Mouse (Mus musculus) neural tube, embryonic 14.5 days (tissue): ENCODE results near the gene Cd28. TPM values are rescaled to one million over a fixed set of nuclear protein-coding genes. Genes with fewer than 3 reads are reported as not detected.

Source experiments
- ATAC-seq: fragments of 200-750 bp; cut with Nextera tagmentation; 2 replicates; pipeline ENCODE4 v1.8.0; 2017; ENCODE audit warnings: low read depth, mild to moderate bottlenecking, moderate TSS enrichment, moderate library complexity
- H3K27ac ChIP-seq: fragments of 300-500 bp; sonication (generic); 2 replicates; pipeline ENCODE4 v1.5.1; 2014; ENCODE audit warnings: low read depth, mild to moderate bottlenecking, control low read depth, low read length, moderate library complexity, mixed read lengths
- H3K27me3 ChIP-seq: fragments of 300-500 bp; sonication (generic); 2 replicates; pipeline ENCODE4 v1.6.1; 2014; ENCODE audit warnings: low read length; ENCODE audit not compliant: control insufficient read depth, insufficient read depth
- H3K36me3 ChIP-seq: fragments of 300-500 bp; sonication (generic); 2 replicates; pipeline ENCODE4 v1.6.1; 2014; ENCODE audit warnings: low read length, mixed read lengths; ENCODE audit not compliant: control insufficient read depth, insufficient read depth
- H3K4me1 ChIP-seq: fragments of 300-500 bp; sonication (generic); 2 replicates; pipeline ENCODE4 v1.6.1; 2014; ENCODE audit warnings: low read length; ENCODE audit not compliant: control insufficient read depth, insufficient read depth
- H3K4me2 ChIP-seq: fragments of 300-500 bp; sonication (generic); 2 replicates; pipeline ENCODE4 v1.6.1; 2014; ENCODE audit warnings: mild to moderate bottlenecking, low read depth, low read length, control low read depth
- H3K4me3 ChIP-seq: fragments of 300-500 bp; sonication (generic); 2 replicates; pipeline ENCODE4 v1.5.1; 2014; ENCODE audit warnings: low read depth, low read length, control low read depth, mixed read lengths
- H3K9ac ChIP-seq: fragments of 300-500 bp; sonication (generic); replicated peaks from 2 replicates; pipeline ENCODE4 v1.6.1; 2014; ENCODE audit warnings: low read depth, mild to moderate bottlenecking, control low read depth, low read length, mixed read lengths
- H3K9me3 ChIP-seq: fragments of 300-500 bp; sonication (generic); 2 replicates; pipeline ENCODE4 v1.6.1; 2016; ENCODE audit warnings: low read length; ENCODE audit not compliant: control insufficient read depth
- WGBS: fragments of 180-500 bp; shearing (Covaris S2); extraction: QIAGEN DNeasy Blood & Tissue Kit; methylation state at CpG from one replicate; pipeline ENCODE4 v1.1.7; 2014; 5-methylcytosine and 5-hydroxymethylcytosine counted together
- polyA plus RNA-seq: library from polyadenylated mRNA; unstranded; fragments of >200 nt; fragmentation: Nextera tagmentation; extraction: Ambion mirVana; gene quantifications from 2 replicates; pipeline ENCODE4 v1.2.1, GENCODE M21; 2014

Gene Cd28
- polyA plus RNA-seq, 1 experiment from 2014 or later: 0.04 TPM

GRCm38 (mm10) chr1:60776166-60776565, 59.6 kb downstream of the Cd28 start:
- Histone ChIP-seq H3K27me3 (no peaks in the 10 kb centered on the region), H3K4me3 (no peak overlapping the region), H3K4me1 (no peaks in the 10 kb centered on the region), H3K9ac (no peak overlapping the region), H3K27ac (no peak overlapping the region), H3K36me3 (no peaks in the 10 kb centered on the region), H3K9me3 (no peaks in the 10 kb centered on the region), H3K4me2 (no peak overlapping the region)
- 91% methylated on average over 4 of the region's 4 CpGs for WGBS
- ATAC-seq: no peak

- no peaks in the 10 kb centered on the region for H3K36me3 ChIP-seq
- 86% methylated on average over 3 of the region's 3 CpGs for WGBS
These were observed 60.3 kb downstream of the Cd28 start for GRCm38 (mm10) chr1:60776906-60777305.

GRCm38 (mm10) chr1:60778465-60779115, 62.0 kb downstream of the Cd28 start:
- WGBS: 62% methylated on average over 8 of the region's 8 CpGs
- no peak overlapping the region for H3K9ac ChIP-seq
- no peak overlapping the region for H3K27ac ChIP-seq
- no peaks in the 10 kb centered on the region for H3K36me3 ChIP-seq
- H3K4me3 ChIP-seq: no peak overlapping the region
- no peaks in the 10 kb centered on the region for H3K9me3 ChIP-seq
- H3K27me3 ChIP-seq: no peaks in the 10 kb centered on the region
- no peak overlapping the region for H3K4me2 ChIP-seq
- H3K4me1 ChIP-seq: no peaks in the 10 kb centered on the region
- no peak for ATAC-seq

More at GRCm38 (mm10) chr1:60776906-60777305, 60.3 kb downstream of the Cd28 start:
- no peak overlapping the region for H3K9ac ChIP-seq
- H3K4me1 ChIP-seq: no peaks in the 10 kb centered on the region
- no peaks in the 10 kb centered on the region for H3K27me3 ChIP-seq
- no peaks in the 10 kb centered on the region for H3K9me3 ChIP-seq
- no peak for ATAC-seq
- H3K27ac ChIP-seq: no peak overlapping the region
- no peak overlapping the region for H3K4me2 ChIP-seq
- no peak overlapping the region for H3K4me3 ChIP-seq

GRCm38 (mm10) chr1:60779176-60779575, 62.6 kb downstream of the Cd28 start:
- ATAC-seq: no peak
- H3K27ac ChIP-seq: no peak overlapping the region

GRCm38 (mm10) chr1:60781666-60782065, 65.1 kb downstream of the Cd28 start:
- no peak for ATAC-seq
- Histone ChIP-seq H3K9ac (no peak overlapping the region), H3K9me3 (no peaks in the 10 kb centered on the region), H3K4me1 (no peaks in the 10 kb centered on the region), H3K27me3 (no peaks in the 10 kb centered on the region), H3K4me2 (no peak overlapping the region), H3K4me3 (no peak overlapping the region), H3K27ac (no peak overlapping the region), H3K36me3 (no peaks in the 10 kb centered on the region)
- WGBS: 92% methylated on average over 4 of the region's 4 CpGs

More at GRCm38 (mm10) chr1:60779176-60779575, 62.6 kb downstream of the Cd28 start:
- WGBS: 92% methylated on average over 2 of the region's 2 CpGs
- H3K4me3 ChIP-seq: no peak overlapping the region
- no peaks in the 10 kb centered on the region for H3K4me1 ChIP-seq
- H3K36me3 ChIP-seq: no peaks in the 10 kb centered on the region
- H3K9me3 ChIP-seq: no peaks in the 10 kb centered on the region
- no peak overlapping the region for H3K9ac ChIP-seq
- H3K27me3 ChIP-seq: no peaks in the 10 kb centered on the region
- H3K4me2 ChIP-seq: no peak overlapping the region

GRCm38 (mm10) chr1:60793717-60794116, 77.1 kb downstream of the Cd28 start:
- Histone ChIP-seq H3K27ac (no peak overlapping the region), H3K9ac (no peak overlapping the region), H3K4me3 (no peak overlapping the region), H3K36me3 (no peaks in the 10 kb centered on the region), H3K9me3 (no peaks in the 10 kb centered on the region), H3K4me1 (no peaks in the 10 kb centered on the region), H3K27me3 (no peaks in the 10 kb centered on the region), H3K4me2 (no peak overlapping the region)
- ATAC-seq: no peak

- 77% methylated on average over 3 of the region's 3 CpGs for WGBS
- ATAC-seq: no peak
- no peak overlapping the region for H3K4me2 ChIP-seq
- no peak overlapping the region for H3K9ac ChIP-seq
- no peaks in the 10 kb centered on the region for H3K9me3 ChIP-seq
- no peaks in the 10 kb centered on the region for H3K36me3 ChIP-seq
- H3K27me3 ChIP-seq: no peaks in the 10 kb centered on the region
- H3K27ac ChIP-seq: no peak overlapping the region
- H3K4me3 ChIP-seq: no peak overlapping the region
- H3K4me1 ChIP-seq: no peaks in the 10 kb centered on the region
These were observed 79.1 kb downstream of the Cd28 start for GRCm38 (mm10) chr1:60795677-60796205.

GRCm38 (mm10) chr1:60799795-60800345, 83.3 kb downstream of the Cd28 start:
- H3K9ac ChIP-seq: no peak overlapping the region
- H3K4me3 ChIP-seq: no peak overlapping the region
- H3K36me3 ChIP-seq: no peaks in the 10 kb centered on the region
- no peak overlapping the region for H3K4me2 ChIP-seq
- no peaks in the 10 kb centered on the region for H3K27me3 ChIP-seq
- H3K4me1 ChIP-seq: no peaks in the 10 kb centered on the region
- H3K27ac ChIP-seq: no peak overlapping the region
- 70% methylated on average over 1 of the region's 1 CpGs for WGBS
- ATAC-seq: no peak
- no peaks in the 10 kb centered on the region for H3K9me3 ChIP-seq

- H3K27ac ChIP-seq: no peak overlapping the region
- no peaks in the 10 kb centered on the region for H3K27me3 ChIP-seq
- no peaks in the 10 kb centered on the region for H3K4me1 ChIP-seq
- no peak for ATAC-seq
- no peaks in the 10 kb centered on the region for H3K9me3 ChIP-seq
- no peak overlapping the region for H3K4me2 ChIP-seq
- 89% methylated on average over 4 of the region's 4 CpGs for WGBS
- H3K9ac ChIP-seq: no peak overlapping the region
- no peak overlapping the region for H3K4me3 ChIP-seq
- H3K36me3 ChIP-seq: no peaks in the 10 kb centered on the region
These were observed 84.6 kb downstream of the Cd28 start for GRCm38 (mm10) chr1:60801210-60801671.
